Mouse (Mus musculus): ENCODE data around the gene Proser3. TPM values are rescaled to one million over a fixed set of nuclear protein-coding genes. Genes with fewer than 3 reads are reported as not detected.
A peak's percentile ranks its signal among the peaks of the same experiment; 100 is the strongest.

The Proser3 gene
- polyA plus RNA-seq, 2 experiments: 9.4 to 31.8 TPM

DNA sequence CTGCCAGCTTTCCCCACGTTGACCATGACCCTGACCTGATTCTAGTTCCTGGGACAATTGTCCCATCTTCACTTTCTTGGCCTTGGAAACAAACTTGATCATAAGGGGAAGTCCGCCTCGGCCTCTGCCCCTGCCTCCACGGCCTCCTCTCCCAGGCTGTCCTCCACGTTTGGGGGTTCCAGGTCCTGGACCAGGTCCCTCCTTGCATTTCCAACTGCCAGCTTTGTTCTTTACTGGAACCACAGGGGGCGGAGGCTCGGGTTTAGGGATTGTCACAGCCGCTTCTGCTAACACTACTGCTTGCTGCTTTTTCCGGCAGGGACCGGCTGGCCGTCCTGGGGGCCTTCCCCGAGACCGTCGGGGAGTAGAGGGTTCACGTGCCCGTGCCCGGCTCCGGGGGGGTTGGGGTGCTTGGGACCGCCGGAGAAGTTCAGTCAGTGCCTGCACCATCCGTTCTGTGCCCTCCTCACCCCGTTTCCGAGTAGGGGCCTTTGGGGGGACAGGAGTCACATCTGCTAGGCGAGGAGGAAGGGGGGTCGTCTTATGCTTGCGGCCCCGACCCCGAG, 34.4 kb upstream of the Proser3 start:
- 86% methylated on average over 28 of the region's 28 CpGs for WGBS
- Histone ChIP-seq H3K36me3 (ENCODE audit: control insufficient read depth, insufficient read depth, low read length) (peaks cover 52% of the 10 kb centered on the region), H3K4me1 (ENCODE audit: control insufficient read depth, insufficient read depth, low read length) (peaks cover 14% of the 10 kb centered on the region), H3K9ac (ENCODE audit: low read depth, low read length, severe bottlenecking) (0 out of 2 replicates have a peak overlapping the region, but pooled peaks have one; percentile 98), H3K4me3 (replicated peaks; ENCODE audit: low read length) (0 out of 2 replicates have a peak overlapping the region, but pooled peaks have one; percentile 96), H3K4me2 (replicated peaks; ENCODE audit: low read depth, low read length, severe bottlenecking) (no peak overlapping the region; the same call in 1 of the 2 replicates), H3K27me3 (ENCODE audit: control insufficient read depth, insufficient read depth, low read length) (no peaks in the 10 kb centered on the region), H3K27ac (replicated peaks; ENCODE audit: low read depth, low read length) (no peak overlapping the region), H3K9me3 (ENCODE audit: control insufficient read depth, low read length) (no peaks in the 10 kb centered on the region)
- no peak for TF ChIP-seq POLR2A (IDR thresholded peaks at IDR 0.05; ENCODE audit: borderline replicate concordance, extremely low read depth, insufficient read depth, insufficient read length)
- ATAC-seq (ENCODE audit: low FRiP score, low read depth) (no peak), DNase-seq (ENCODE audit: low spot score) (no peak)

DNA sequence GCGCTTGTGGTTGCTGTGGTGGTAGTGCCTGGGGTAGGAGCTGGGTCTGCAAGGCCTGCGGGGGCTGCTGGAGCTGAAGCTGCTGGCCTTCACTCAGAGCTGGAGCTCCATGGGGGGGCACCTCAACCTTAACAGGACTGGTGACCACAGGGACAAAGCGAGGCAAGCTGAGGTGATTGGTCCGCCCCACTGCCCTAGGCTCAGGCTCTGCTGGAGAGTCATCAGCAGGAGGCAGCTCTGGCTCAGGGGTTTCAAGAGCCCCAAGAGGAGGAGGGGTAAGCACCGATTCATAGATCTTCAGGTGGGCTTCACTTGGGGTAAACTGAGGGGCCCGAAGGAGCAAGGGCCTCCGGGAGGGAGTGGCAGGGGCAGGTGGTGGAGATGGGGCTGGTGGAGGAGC, 33.1 kb upstream of the Proser3 start:
- TF ChIP-seq POLR2A (IDR thresholded peaks at IDR 0.05; ENCODE audit: borderline replicate concordance, extremely low read depth, insufficient read depth, insufficient read length): no peak
- ATAC-seq (ENCODE audit: low FRiP score, low read depth): no peak
- 95% methylated on average over 7 of the region's 7 CpGs for WGBS
- Histone ChIP-seq H3K27me3 (ENCODE audit: control insufficient read depth, insufficient read depth, low read length) (no peaks in the 10 kb centered on the region), H3K36me3 (ENCODE audit: control insufficient read depth, insufficient read depth, low read length) (peaks cover 66% of the 10 kb centered on the region), H3K27ac (replicated peaks; ENCODE audit: low read depth, low read length) (no peak overlapping the region), H3K9me3 (ENCODE audit: control insufficient read depth, low read length) (no peaks in the 10 kb centered on the region), H3K9ac (ENCODE audit: low read depth, low read length, severe bottlenecking) (no peak overlapping the region), H3K4me1 (ENCODE audit: control insufficient read depth, insufficient read depth, low read length) (peaks cover 14% of the 10 kb centered on the region), H3K4me2 (replicated peaks; ENCODE audit: low read depth, low read length, severe bottlenecking) (no peak overlapping the region), H3K4me3 (replicated peaks; ENCODE audit: low read length) (no peak overlapping the region)
- no peak for DNase-seq (ENCODE audit: low spot score)

DNA sequence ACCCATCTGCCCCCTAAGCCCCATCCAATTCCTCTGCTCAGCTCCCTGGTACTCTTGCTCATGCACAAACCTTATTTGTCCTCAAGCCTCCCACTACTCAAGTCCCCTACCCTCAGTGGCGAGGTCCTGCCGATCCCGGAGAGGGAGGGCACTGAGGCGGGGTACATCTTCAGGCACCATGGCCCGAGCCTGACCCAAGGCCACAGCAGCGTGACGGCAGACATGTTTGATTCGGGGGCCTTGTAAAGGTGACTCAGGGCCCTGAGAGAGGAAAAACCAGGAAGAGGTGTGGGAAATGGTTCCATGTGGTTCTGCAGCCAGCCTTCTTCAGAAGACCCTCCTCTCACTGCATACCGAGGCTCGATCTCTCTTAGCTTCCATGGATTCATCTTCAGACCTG, 32.2 kb upstream of the Proser3 start:
- WGBS: 97% methylated on average over 10 of the region's 10 CpGs
- no peak for DNase-seq (ENCODE audit: low spot score)
- Histone ChIP-seq H3K4me2 (replicated peaks; ENCODE audit: low read depth, low read length, severe bottlenecking) (no peak overlapping the region), H3K4me1 (ENCODE audit: control insufficient read depth, insufficient read depth, low read length) (peaks cover 11% of the 10 kb centered on the region), H3K27me3 (ENCODE audit: control insufficient read depth, insufficient read depth, low read length) (no peaks in the 10 kb centered on the region), H3K27ac (replicated peaks; ENCODE audit: low read depth, low read length) (no peak overlapping the region), H3K36me3 (ENCODE audit: control insufficient read depth, insufficient read depth, low read length) (peaks cover 74% of the 10 kb centered on the region), H3K4me3 (replicated peaks; ENCODE audit: low read length) (no peak overlapping the region), H3K9me3 (ENCODE audit: control insufficient read depth, low read length) (no peaks in the 10 kb centered on the region), H3K9ac (ENCODE audit: low read depth, low read length, severe bottlenecking) (no peak overlapping the region)
- TF ChIP-seq POLR2A (IDR thresholded peaks at IDR 0.05; ENCODE audit: borderline replicate concordance, extremely low read depth, insufficient read depth, insufficient read length): no peak
- no peak for ATAC-seq (ENCODE audit: low FRiP score, low read depth)

DNA sequence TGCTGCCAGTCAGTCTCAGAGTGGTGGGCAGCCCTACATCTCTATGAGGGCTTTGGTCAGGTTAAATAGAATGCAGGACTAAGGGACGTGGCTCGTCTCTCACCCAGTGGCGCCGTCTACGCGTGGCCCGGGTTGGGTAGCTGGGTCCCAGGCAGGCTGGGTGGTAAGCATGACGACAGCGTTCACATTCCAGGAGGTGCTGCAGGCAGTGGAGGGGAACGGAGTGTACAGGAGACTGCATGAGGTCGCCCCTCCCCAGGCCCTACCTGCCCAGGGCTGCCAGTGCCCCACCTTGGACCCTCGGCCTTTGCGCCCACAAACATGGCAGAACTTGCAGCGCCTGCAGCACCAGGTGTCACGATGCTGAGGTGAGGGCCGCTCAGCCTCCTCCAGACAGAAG, 29.4 kb upstream of the Proser3 start:
- no peak overlapping the region for H3K4me2 ChIP-seq (replicated peaks; ENCODE audit: low read depth, low read length, severe bottlenecking)
- H3K9ac ChIP-seq (ENCODE audit: low read depth, low read length, severe bottlenecking): no peak overlapping the region
- H3K36me3 ChIP-seq (ENCODE audit: control insufficient read depth, insufficient read depth, low read length): peaks cover 100% of the 10 kb centered on the region
- no peak for TF ChIP-seq POLR2A (IDR thresholded peaks at IDR 0.05; ENCODE audit: borderline replicate concordance, extremely low read depth, insufficient read depth, insufficient read length)
- no peaks in the 10 kb centered on the region for H3K27me3 ChIP-seq (ENCODE audit: control insufficient read depth, insufficient read depth, low read length)
- 95% methylated on average over 16 of the region's 16 CpGs for WGBS
- no peak overlapping the region for H3K27ac ChIP-seq (replicated peaks; ENCODE audit: low read depth, low read length)
- H3K4me3 ChIP-seq (replicated peaks; ENCODE audit: low read length): no peak overlapping the region
- 0 out of 2 replicates have a peak, but pooled peaks cover under 1% of the 10 kb centered on the region for H3K4me1 ChIP-seq (ENCODE audit: control insufficient read depth, insufficient read depth, low read length)
- ATAC-seq (ENCODE audit: low FRiP score, low read depth): no peak
- no peaks in the 10 kb centered on the region for H3K9me3 ChIP-seq (ENCODE audit: control insufficient read depth, low read length)
- no peak for DNase-seq (ENCODE audit: low spot score)

GRCm38 (mm10) chr7:30579950-30580349, 27.9 kb upstream of the Proser3 start:
- DNase-seq (ENCODE audit: low spot score) (no peak), ATAC-seq (ENCODE audit: low FRiP score, low read depth) (no peak)
- TF ChIP-seq POLR2A (IDR thresholded peaks at IDR 0.05; ENCODE audit: borderline replicate concordance, extremely low read depth, insufficient read depth, insufficient read length): no peak
- Histone ChIP-seq H3K4me2 (replicated peaks; ENCODE audit: low read depth, low read length, severe bottlenecking) (no peak overlapping the region), H3K27me3 (ENCODE audit: control insufficient read depth, insufficient read depth, low read length) (no peaks in the 10 kb centered on the region), H3K36me3 (ENCODE audit: control insufficient read depth, insufficient read depth, low read length) (peaks cover 100% of the 10 kb centered on the region), H3K9ac (ENCODE audit: low read depth, low read length, severe bottlenecking) (no peak overlapping the region), H3K9me3 (ENCODE audit: control insufficient read depth, low read length) (no peaks in the 10 kb centered on the region), H3K27ac (replicated peaks; ENCODE audit: low read depth, low read length) (no peak overlapping the region), H3K4me1 (ENCODE audit: control insufficient read depth, insufficient read depth, low read length) (no peaks in the 10 kb centered on the region), H3K4me3 (replicated peaks; ENCODE audit: low read length) (no peak overlapping the region)
- WGBS: 92% methylated on average over 8 of the region's 8 CpGs

Data from limb, embryonic 14.5 days (tissue).